Mouse (Mus musculus): ENCODE data around the gene Phf19.

DNA sequence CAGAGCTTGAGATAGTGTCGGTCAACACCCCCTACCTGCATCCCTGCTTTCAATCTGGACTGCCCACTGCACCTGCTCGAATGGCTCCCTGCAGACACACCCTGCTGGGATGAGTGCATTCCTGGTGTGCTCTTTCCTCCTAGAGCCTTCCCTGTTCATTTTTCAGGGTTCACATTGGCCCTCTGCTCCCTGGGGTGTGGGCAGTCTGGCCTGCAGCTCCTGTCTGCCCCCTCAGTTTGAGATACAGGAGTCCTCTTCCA is 927 bp upstream of the Phf19 start:
- TF ChIP-seq POLR2A (IDR thresholded peaks at IDR 0.05; ENCODE audit: low read depth, low read length) (no peak), CTCF (conservative IDR thresholded peaks at IDR 0.05; ENCODE audit: insufficient read depth, insufficient read length, low read depth, low read length) (no peak)

All from kidney, adult 2 months (tissue).